Mouse (Mus musculus): ENCODE measurements at regions not wholly inside any gene's neighbourhood (a gene's known extent, or its start where the extent isn't known, plus 50 kb on each side); places are given as distances from the start of the nearest gene placed in this dataset.

- TF ChIP-seq CTCF (IDR thresholded peaks at IDR 0.05; ENCODE audit: extremely low read depth, insufficient read depth, insufficient read length, insufficient replicate concordance): no peak
- no peak for TF ChIP-seq POLR2A (IDR thresholded peaks at IDR 0.05; ENCODE audit: low read depth, low read length)
Measured at GRCm38 (mm10) chr4:34122959-34123520, 73.0 kb upstream of the Spaca1 start.

Measured in spleen, adult 2 months (tissue).